Mouse (Mus musculus) midbrain, embryonic 10.5 days (tissue): ENCODE results near the gene Brms1. TPM values are rescaled to one million over a fixed set of nuclear protein-coding genes. Genes with fewer than 3 reads are reported as not detected.
"Not testable (repeated sequence)": the region's sequence is repeated elsewhere in the genome, so short reads cannot be mapped to it uniquely, and the experiment has no call there.

Source experiments
- DNase-seq: peaks from one replicate; pipeline ENCODE4 v3.0.0-alpha.2; 2017; ENCODE audit warnings: low spot score
- H3K27ac ChIP-seq: fragments of 300-500 bp; sonication (generic); replicated peaks from 2 replicates; pipeline ENCODE4 v1.5.1; 2016; ENCODE audit warnings: mild to moderate bottlenecking
- H3K27me3 ChIP-seq: fragments of 300-500 bp; sonication (generic); 2 replicates; pipeline ENCODE4 v1.6.1; 2016; ENCODE audit warnings: low read depth, mild to moderate bottlenecking; ENCODE audit not compliant: poor library complexity, severe bottlenecking
- H3K36me3 ChIP-seq: fragments of 300-500 bp; sonication (generic); 2 replicates; pipeline ENCODE4 v1.6.1; 2016; ENCODE audit warnings: mild to moderate bottlenecking, moderate library complexity
- H3K4me1 ChIP-seq: fragments of 300-500 bp; sonication (generic); 2 replicates; pipeline ENCODE4 v1.6.1; 2016
- H3K4me3 ChIP-seq: fragments of 300-500 bp; sonication (generic); 2 replicates; pipeline ENCODE4 v1.5.1; 2016; ENCODE audit warnings: mild to moderate bottlenecking, moderate library complexity
- H3K9me3 ChIP-seq: fragments of 300-500 bp; sonication (generic); replicated peaks from 2 replicates; pipeline ENCODE4 v1.6.1; 2016; ENCODE audit warnings: mild to moderate bottlenecking
- WGBS: fragments of 180-500 bp; shearing (Covaris S2); methylation state at CpG from one replicate; pipeline ENCODE4 v1.1.7; 2016; 5-methylcytosine and 5-hydroxymethylcytosine counted together
- polyA plus RNA-seq: library from polyadenylated mRNA; unstranded; fragments of >200 nt; fragmentation: Nextera tagmentation; extraction: Ambion mirVana; gene quantifications from 2 replicates; pipeline ENCODE4 v1.2.1, GENCODE M21; 2016

Gene Brms1
- 83.2 and 85.6 TPM in 2 replicates for polyA plus RNA-seq

- peak within 1 kb of the TSS; percentile 83 for H3K27ac ChIP-seq
- 8% methylated on average over 40 of the region's 40 CpGs for WGBS
- no peaks in the 10 kb centered on the region for H3K9me3 ChIP-seq
- peaks cover 49% of the 10 kb centered on the region for H3K4me1 ChIP-seq
- peak; percentile 96 for DNase-seq
- H3K27me3 ChIP-seq, result peaks cover 9% of the 10 kb centered on the region
- peak within 1 kb of the TSS; percentile 95 for H3K4me3 ChIP-seq
- H3K36me3 ChIP-seq, result peaks cover 32% of the 10 kb centered on the region
Observed at GRCm38 (mm10) chr19:5040862-5041523, at the start of gene Brms1. Brms1 (plus strand) TSS chr19:5041354.

GRCm38 (mm10) chr19:4992371-4992770 lies 48.8 kb upstream of the Brms1 start:
- Histone ChIP-seq H3K27ac (no peak overlapping the region), H3K36me3 (no peaks in the 10 kb centered on the region), H3K4me1 (peaks cover 15% of the 10 kb centered on the region), H3K27me3 (peaks cover 69% of the 10 kb centered on the region), H3K9me3 (no peaks in the 10 kb centered on the region), H3K4me3 (no peak overlapping the region)
- 21% methylated on average over 8 of the region's 8 CpGs for WGBS
- peak; percentile 28 for DNase-seq

- Histone ChIP-seq H3K4me1 (peaks cover 15% of the 10 kb centered on the region), H3K9me3 (no peaks in the 10 kb centered on the region), H3K27me3 (peaks cover 66% of the 10 kb centered on the region), H3K4me3 (no peak overlapping the region), H3K36me3 (no peaks in the 10 kb centered on the region), H3K27ac (no peak overlapping the region)
- WGBS, result 14% methylated on average over 9 of the region's 9 CpGs
- DNase-seq, result no peak
Observed at GRCm38 (mm10) chr19:4992904-4993303, 48.2 kb upstream of the Brms1 start.

- H3K4me1 ChIP-seq, result peaks cover 15% of the 10 kb centered on the region
- peaks cover 58% of the 10 kb centered on the region for H3K27me3 ChIP-seq
- 69% methylated on average over 5 of the region's 5 CpGs for WGBS
Observed at GRCm38 (mm10) chr19:4994043-4994442, 47.1 kb upstream of the Brms1 start.

GRCm38 (mm10) chr19:4999445-5000140 lies 41.6 kb upstream of the Brms1 start:
- Histone ChIP-seq H3K36me3 (no peaks in the 10 kb centered on the region), H3K4me1 (peaks cover 10% of the 10 kb centered on the region), H3K27ac (no peak overlapping the region), H3K4me3 (no peak overlapping the region), H3K27me3 (peaks cover 33% of the 10 kb centered on the region), H3K9me3 (no peaks in the 10 kb centered on the region)
- DNase-seq, result no peak
- 77% methylated on average over 6 of the region's 6 CpGs for WGBS

More at GRCm38 (mm10) chr19:4994043-4994442, 47.1 kb upstream of the Brms1 start:
- no peaks in the 10 kb centered on the region for H3K36me3 ChIP-seq
- H3K9me3 ChIP-seq, result no peaks in the 10 kb centered on the region
- no peak overlapping the region for H3K27ac ChIP-seq
- DNase-seq, result no peak
- H3K4me3 ChIP-seq, result no peak overlapping the region

- DNase-seq, result peak; percentile 87
- no peaks in the 10 kb centered on the region for H3K36me3 ChIP-seq
- peaks cover 7% of the 10 kb centered on the region; the same call in 1 of the 2 replicates for H3K9me3 ChIP-seq
- peak overlapping the region; percentile 81 for H3K27ac ChIP-seq
- WGBS, result under 1% methylated on average over 39 of the region's 39 CpGs
- H3K27me3 ChIP-seq, result peaks cover 33% of the 10 kb centered on the region
- H3K4me1 ChIP-seq, result peaks cover 10% of the 10 kb centered on the region
- peak overlapping the region; percentile 58 for H3K4me3 ChIP-seq
Observed at GRCm38 (mm10) chr19:5001666-5002406, 39.3 kb upstream of the Brms1 start.

- not testable (repeated sequence) for H3K9me3 ChIP-seq, H3K36me3 ChIP-seq, DNase-seq, H3K4me3 ChIP-seq, H3K27ac ChIP-seq
- Histone ChIP-seq H3K4me1 (peaks cover 10% of the 10 kb centered on the region), H3K27me3 (peaks cover 26% of the 10 kb centered on the region)
- 60% methylated on average over 2 of the region's 2 CpGs for WGBS
Observed at GRCm38 (mm10) chr19:5003644-5004043, 37.5 kb upstream of the Brms1 start.

- peaks cover 10% of the 10 kb centered on the region for H3K4me1 ChIP-seq
- DNase-seq, result no peak
- no peak overlapping the region for H3K27ac ChIP-seq
- H3K27me3 ChIP-seq, result peaks cover 15% of the 10 kb centered on the region; the same call in 1 of the 2 replicates
- no peak overlapping the region for H3K4me3 ChIP-seq
- no peaks in the 10 kb centered on the region for H3K36me3 ChIP-seq
- WGBS, result 79% methylated on average over 4 of the region's 4 CpGs
- peaks cover 7% of the 10 kb centered on the region; the same call in 1 of the 2 replicates for H3K9me3 ChIP-seq
Observed at GRCm38 (mm10) chr19:5004925-5005324, 36.2 kb upstream of the Brms1 start.

- no peaks in the 10 kb centered on the region for H3K9me3 ChIP-seq
- peaks cover 9% of the 10 kb centered on the region for H3K4me1 ChIP-seq
- WGBS, result 83% methylated on average over 8 of the region's 8 CpGs
- H3K36me3 ChIP-seq, result no peaks in the 10 kb centered on the region
- H3K4me3 ChIP-seq, result no peak overlapping the region
- 0 out of 2 replicates have a peak, but pooled peaks cover 4% of the 10 kb centered on the region for H3K27me3 ChIP-seq
- no peak overlapping the region for H3K27ac ChIP-seq
- no peak for DNase-seq
Observed at GRCm38 (mm10) chr19:5013138-5013537, 28.0 kb upstream of the Brms1 start.

GRCm38 (mm10) chr19:5014961-5015398 lies 26.2 kb upstream of the Brms1 start:
- H3K27me3 ChIP-seq, result 0 out of 2 replicates have a peak, but pooled peaks cover 4% of the 10 kb centered on the region
- DNase-seq, result peak; percentile 36
- 16% methylated on average over 8 of the region's 8 CpGs for WGBS
- no peak overlapping the region for H3K4me3 ChIP-seq
- peaks cover 9% of the 10 kb centered on the region for H3K4me1 ChIP-seq
- no peaks in the 10 kb centered on the region for H3K9me3 ChIP-seq
- no peaks in the 10 kb centered on the region for H3K36me3 ChIP-seq
- H3K27ac ChIP-seq, result no peak overlapping the region

- no peak for DNase-seq
- WGBS, result 54% methylated on average over 10 of the region's 10 CpGs
- Histone ChIP-seq H3K9me3 (no peaks in the 10 kb centered on the region), H3K4me3 (no peak overlapping the region), H3K27me3 (0 out of 2 replicates have a peak, but pooled peaks cover 4% of the 10 kb centered on the region), H3K36me3 (no peaks in the 10 kb centered on the region), H3K4me1 (peaks cover 9% of the 10 kb centered on the region), H3K27ac (no peak overlapping the region)
Observed at GRCm38 (mm10) chr19:5016221-5016742, 24.9 kb upstream of the Brms1 start.

GRCm38 (mm10) chr19:5016782-5017181 lies 24.4 kb upstream of the Brms1 start:
- no peaks in the 10 kb centered on the region for H3K9me3 ChIP-seq
- no peak overlapping the region for H3K27ac ChIP-seq
- peaks cover 9% of the 10 kb centered on the region for H3K4me1 ChIP-seq
- H3K27me3 ChIP-seq, result 0 out of 2 replicates have a peak, but pooled peaks cover 4% of the 10 kb centered on the region
- DNase-seq, result peak; percentile 76
- WGBS, result 21% methylated on average over 12 of the region's 12 CpGs
- H3K36me3 ChIP-seq, result no peaks in the 10 kb centered on the region
- no peak overlapping the region for H3K4me3 ChIP-seq
